Mouse (Mus musculus) heart, embryonic 14.5 days (tissue): ENCODE measurements around the gene Gm5930. TPM values are rescaled to one million over a fixed set of nuclear protein-coding genes. Genes with fewer than 3 reads are reported as not detected.
"Not testable (repeated sequence)": the region's sequence is repeated elsewhere in the genome, so short reads cannot be mapped to it uniquely, and the experiment has no call there.

ENCODE experiments used
- ATAC-seq: fragments of 200-750 bp; cut with Nextera tagmentation; 2 replicates; pipeline ENCODE4 v1.8.0; 2017; ENCODE audit warnings: low read depth, moderate TSS enrichment; ENCODE audit not compliant: insufficient number of reproducible peaks, insufficient read depth, low FRiP score
- H3K27ac ChIP-seq, 2 experiments: fragments of 200-500 bp in 1 of 2; fragments of 300-500 bp in 1 of 2; sonication (generic) in 1 of 2; replicated peaks in 1 of 2; 2 replicates each; pipeline ENCODE4 v1.5.1; 2012 to 2014; ENCODE audit warnings: low read depth in 2 of 2, low read length in 2 of 2, control low read depth in 1 of 2, mild to moderate bottlenecking in 1 of 2, mixed read lengths in 1 of 2; ENCODE audit not compliant: control insufficient read depth in 1 of 2, insufficient read depth in 1 of 2
- H3K27me3 ChIP-seq: fragments of 300-500 bp; sonication (generic); 2 replicates; pipeline ENCODE4 v1.6.1; 2014; ENCODE audit warnings: mild to moderate bottlenecking, low read length, control low read depth; ENCODE audit not compliant: control insufficient read depth, insufficient read depth
- H3K36me3 ChIP-seq: fragments of 300-500 bp; sonication (generic); 2 replicates; pipeline ENCODE4 v1.6.1; 2014; ENCODE audit warnings: mild to moderate bottlenecking, control low read depth, low read length, mixed read lengths; ENCODE audit not compliant: control insufficient read depth, insufficient read depth
- H3K4me1 ChIP-seq, 2 experiments: fragments of 200-500 bp in 1 of 2; fragments of 300-500 bp in 1 of 2; sonication (generic) in 1 of 2; 2 replicates each; pipeline ENCODE4 v1.6.1; 2012 to 2014; ENCODE audit warnings: low read length in 2 of 2, control low read depth in 1 of 2, mixed read lengths in 1 of 2; ENCODE audit not compliant: control insufficient read depth in 2 of 2, insufficient read depth in 2 of 2
- H3K4me2 ChIP-seq: fragments of 300-500 bp; sonication (generic); 2 replicates; pipeline ENCODE4 v1.6.1; 2014; ENCODE audit warnings: mild to moderate bottlenecking, low read length
- H3K4me3 ChIP-seq, 2 experiments: fragments of 200-500 bp in 1 of 2; fragments of 300-500 bp in 1 of 2; sonication (generic) in 1 of 2; 2 replicates each; pipeline ENCODE4 v1.5.1; 2012 to 2014; ENCODE audit warnings: low read length in 2 of 2, mild to moderate bottlenecking in 2 of 2, control low read depth in 1 of 2, low read depth in 1 of 2, moderate library complexity in 1 of 2; ENCODE audit not compliant: control insufficient read depth in 1 of 2, insufficient read depth in 1 of 2
- H3K9ac ChIP-seq: fragments of 300-500 bp; sonication (generic); 2 replicates; pipeline ENCODE4 v1.6.1; 2014; ENCODE audit warnings: mild to moderate bottlenecking, low read length
- H3K9me3 ChIP-seq: fragments of 300-500 bp; sonication (generic); 2 replicates; pipeline ENCODE4 v1.6.1; 2016; ENCODE audit warnings: low read length, control low read depth; ENCODE audit not compliant: control insufficient read depth
- WGBS: fragments of 180-500 bp; shearing (Covaris S2); extraction: QIAGEN DNeasy Blood & Tissue Kit; methylation state at CpG from one replicate; pipeline ENCODE4 v1.1.7; 2014; 5-methylcytosine and 5-hydroxymethylcytosine counted together
- polyA plus RNA-seq: library from polyadenylated mRNA; unstranded; fragments of >200 nt; fragmentation: Nextera tagmentation; extraction: Ambion mirVana; gene quantifications from 2 replicates; pipeline ENCODE4 v1.2.1, GENCODE M21; 2014

Gene Gm5930
- polyA plus RNA-seq, result not detected in 2 replicates

GRCm38 (mm10) chr14:44338484-44338883, at the start of gene Gm5930:
Gene Gm5930 (minus strand): TSS chr14:44338584.
- H3K9me3 ChIP-seq, ATAC-seq, H3K4me3 ChIP-seq, H3K27ac ChIP-seq, H3K36me3 ChIP-seq, H3K4me2 ChIP-seq, H3K27me3 ChIP-seq, H3K4me1 ChIP-seq, H3K9ac ChIP-seq: not testable (repeated sequence)
- WGBS, result no CpG with 5 or more reads among the region's 2 CpGs

GRCm38 (mm10) chr14:44384233-44384632, 45.8 kb upstream of the Gm5930 start:
- H3K27me3 ChIP-seq, H3K9me3 ChIP-seq, H3K4me3 ChIP-seq, ATAC-seq, H3K36me3 ChIP-seq, H3K9ac ChIP-seq, H3K4me2 ChIP-seq, H3K4me1 ChIP-seq, H3K27ac ChIP-seq: not testable (repeated sequence)
- 67% methylated on average over 3 of the region's 4 CpGs for WGBS

- not testable (repeated sequence) for H3K9me3 ChIP-seq, ATAC-seq, H3K4me1 ChIP-seq, H3K4me2 ChIP-seq, H3K36me3 ChIP-seq, H3K27me3 ChIP-seq, H3K27ac ChIP-seq, H3K4me3 ChIP-seq, H3K9ac ChIP-seq
- WGBS, result 77% methylated on average over 4 of the region's 4 CpGs
Observed at GRCm38 (mm10) chr14:44365057-44365456, 26.7 kb upstream of the Gm5930 start, which contains the start of gene Gm8229. Gene Gm8229 (plus strand): TSS chr14:44365357.

GRCm38 (mm10) chr14:44362301-44362700, 23.9 kb upstream of the Gm5930 start:
- H3K9me3 ChIP-seq, H3K27me3 ChIP-seq, H3K9ac ChIP-seq, ATAC-seq, H3K4me2 ChIP-seq, H3K27ac ChIP-seq, H3K36me3 ChIP-seq, H3K4me1 ChIP-seq, H3K4me3 ChIP-seq: not testable (repeated sequence)

- not testable (repeated sequence) for H3K36me3 ChIP-seq, H3K4me2 ChIP-seq, H3K27me3 ChIP-seq, H3K4me3 ChIP-seq, H3K9me3 ChIP-seq, ATAC-seq, H3K9ac ChIP-seq, H3K4me1 ChIP-seq, H3K27ac ChIP-seq
- 7% methylated on average over 1 of the region's 2 CpGs for WGBS
Observed at GRCm38 (mm10) chr14:44361416-44361815, 23.0 kb upstream of the Gm5930 start.

- not testable (repeated sequence) for H3K9me3 ChIP-seq, H3K27me3 ChIP-seq, ATAC-seq, H3K4me2 ChIP-seq, H3K4me1 ChIP-seq, H3K36me3 ChIP-seq, H3K9ac ChIP-seq, H3K4me3 ChIP-seq, H3K27ac ChIP-seq
- 74% methylated on average over 3 of the region's 4 CpGs for WGBS
Observed at GRCm38 (mm10) chr14:44312049-44312448, 26.3 kb downstream of the Gm5930 start.

GRCm38 (mm10) chr14:44285280-44285679, 53.1 kb downstream of the Gm5930 start, which contains the start of gene Gm8220:
Gene Gm8220 (plus strand): TSS chr14:44285580.
- H3K4me1 ChIP-seq, ATAC-seq, H3K36me3 ChIP-seq, H3K4me2 ChIP-seq, H3K4me3 ChIP-seq, H3K27me3 ChIP-seq, H3K27ac ChIP-seq, H3K9me3 ChIP-seq, H3K9ac ChIP-seq: not testable (repeated sequence)
- 89% methylated on average over 2 of the region's 2 CpGs for WGBS
